Mouse (Mus musculus) limb, embryonic 12.5 days (tissue): ENCODE measurements around the gene Chd5. TPM values are rescaled to one million over a fixed set of nuclear protein-coding genes. Genes with fewer than 3 reads are reported as not detected.
A peak's percentile ranks its signal among the peaks of the same experiment; 100 is the strongest.

Source experiments
- ATAC-seq: fragments of 200-750 bp; cut with Nextera tagmentation; 2 replicates; pipeline ENCODE4 v1.8.0; 2017; ENCODE audit warnings: low read depth, moderate TSS enrichment; ENCODE audit not compliant: insufficient number of reproducible peaks, insufficient read depth, low FRiP score, low TSS enrichment
- H3K27ac ChIP-seq: fragments of 300-500 bp; sonication (generic); 2 replicates; pipeline ENCODE4 v1.5.1; 2016; ENCODE audit warnings: mild to moderate bottlenecking, moderate library complexity
- H3K27me3 ChIP-seq: fragments of 300-500 bp; sonication (generic); 2 replicates; pipeline ENCODE4 v1.6.1; 2016; ENCODE audit warnings: mild to moderate bottlenecking, moderate library complexity
- H3K36me3 ChIP-seq: fragments of 300-500 bp; sonication (generic); 2 replicates; pipeline ENCODE4 v1.6.1; 2016; ENCODE audit warnings: mild to moderate bottlenecking, moderate library complexity
- H3K4me1 ChIP-seq: fragments of 300-500 bp; sonication (generic); replicated peaks from 2 replicates; pipeline ENCODE4 v1.6.1; 2016
- H3K4me2 ChIP-seq: fragments of 300-500 bp; sonication (generic); 2 replicates; pipeline ENCODE4 v1.6.1; 2016; ENCODE audit warnings: mild to moderate bottlenecking, moderate library complexity
- H3K4me3 ChIP-seq: fragments of 300-500 bp; sonication (generic); replicated peaks from 2 replicates; pipeline ENCODE4 v1.5.1; 2016; ENCODE audit warnings: mild to moderate bottlenecking
- H3K9ac ChIP-seq: fragments of 300-500 bp; sonication (generic); replicated peaks from 2 replicates; pipeline ENCODE4 v1.6.1; 2016; ENCODE audit warnings: mild to moderate bottlenecking, moderate library complexity
- H3K9me3 ChIP-seq: fragments of 300-500 bp; sonication (generic); 2 replicates; pipeline ENCODE4 v1.6.1; 2016; ENCODE audit warnings: mild to moderate bottlenecking, moderate library complexity
- WGBS: fragments of 180-500 bp; shearing (Covaris S2); methylation state at CpG from one replicate; pipeline ENCODE4 v1.1.7; 2016; 5-methylcytosine and 5-hydroxymethylcytosine counted together
- polyA plus RNA-seq: library from polyadenylated mRNA; unstranded; fragments of >200 nt; fragmentation: Nextera tagmentation; extraction: Ambion mirVana; gene quantifications from 2 replicates; pipeline ENCODE4 v1.2.1, GENCODE M21; 2016

Gene Chd5
- polyA plus RNA-seq, result 0.08 and 0.41 TPM in 2 replicates

DNA sequence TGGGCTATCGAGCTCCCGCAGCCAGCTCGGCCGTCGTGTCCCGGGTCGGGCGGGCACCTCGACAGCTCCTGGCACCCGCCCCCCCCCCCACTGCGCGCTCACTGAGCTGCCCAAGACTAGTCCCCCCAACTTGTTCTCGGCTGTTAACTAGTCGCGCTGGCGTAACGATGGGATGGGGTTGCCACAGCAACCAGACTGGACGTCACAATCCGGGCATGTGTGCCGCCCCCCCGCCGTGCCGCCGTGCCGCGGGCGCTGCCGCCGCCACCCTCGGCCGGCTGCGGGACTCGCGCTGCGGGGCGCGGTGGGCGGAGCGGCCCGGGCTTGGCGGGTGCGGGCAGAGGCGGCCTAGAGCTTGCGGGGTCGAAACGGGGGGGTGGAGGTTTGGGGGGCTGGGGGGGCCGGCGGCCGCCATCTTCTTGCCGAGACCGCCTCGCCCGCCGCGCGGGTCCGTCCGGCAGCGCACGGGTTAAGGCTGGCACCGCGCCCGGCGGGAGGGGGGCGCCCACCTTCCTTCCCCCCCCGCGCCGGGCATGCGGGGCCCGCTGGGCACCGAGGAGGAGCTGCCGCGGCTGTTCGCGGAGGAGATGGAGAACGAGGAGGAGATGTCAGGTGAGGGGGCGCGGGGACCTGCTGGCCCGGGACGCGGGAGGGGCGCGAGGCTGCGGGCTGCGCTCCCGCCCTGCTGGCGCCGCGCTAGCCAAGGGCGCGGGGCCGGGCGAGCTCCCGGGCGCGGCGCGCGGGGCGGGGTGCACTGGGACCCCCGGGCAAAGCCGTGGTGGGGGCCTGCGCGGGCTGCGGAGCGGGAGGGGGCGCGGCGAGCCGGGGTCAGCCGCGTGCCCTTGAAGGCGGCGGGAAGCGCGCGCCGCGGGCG is at the start of gene Chd5:
TSS of gene Chd5 (plus strand) at position 233 of the 874 bp plus-strand sequence.
- H3K4me2 ChIP-seq, result peak within 1 kb of the TSS; percentile 99
- H3K4me3 ChIP-seq, result peak within 1 kb of the TSS; percentile 62
- 2% methylated on average over 85 of the region's 120 CpGs for WGBS
- no peaks in the 10 kb centered on the region for H3K9me3 ChIP-seq
- no peak for ATAC-seq
- H3K36me3 ChIP-seq, result peaks cover 25% of the 10 kb centered on the region
- peak within 1 kb of the TSS; percentile 66 for H3K9ac ChIP-seq
- H3K27ac ChIP-seq, result no peak within 1 kb of the TSS
- H3K4me1 ChIP-seq, result peaks cover 16% of the 10 kb centered on the region
- H3K27me3 ChIP-seq, result peaks cover 84% of the 10 kb centered on the region

DNA sequence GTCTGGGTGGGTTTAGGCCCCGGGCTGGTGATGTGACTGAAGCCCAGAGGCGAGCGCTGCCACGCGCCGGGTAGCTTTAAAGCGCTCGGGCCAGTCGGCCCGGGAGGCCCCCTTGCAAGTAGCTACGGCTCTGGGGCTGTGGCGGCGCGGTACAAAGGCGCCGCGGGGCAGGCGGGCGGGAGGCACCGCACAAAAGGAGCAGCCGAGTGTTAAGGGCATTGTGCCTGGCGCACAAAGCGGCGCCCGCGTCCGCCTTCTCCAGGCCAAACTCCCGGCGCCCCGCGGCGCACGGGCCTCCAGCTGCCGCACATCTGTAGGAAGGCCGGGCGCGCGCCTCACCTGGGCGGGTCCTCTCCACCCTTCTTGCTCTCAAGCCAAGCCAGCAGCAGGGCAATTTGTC is 48.1 kb upstream of the Chd5 start:
- H3K9ac ChIP-seq, result peak overlapping the region; percentile 52
- no peaks in the 10 kb centered on the region for H3K36me3 ChIP-seq
- H3K27me3 ChIP-seq, result peaks cover 96% of the 10 kb centered on the region
- H3K4me2 ChIP-seq, result peak overlapping the region; percentile 66
- under 1% methylated on average over 39 of the region's 39 CpGs for WGBS
- ATAC-seq, result no peak
- H3K4me1 ChIP-seq, result peaks cover 25% of the 10 kb centered on the region
- H3K9me3 ChIP-seq, result peaks cover 2% of the 10 kb centered on the region; the same call in 1 of the 2 replicates
- peak overlapping the region; percentile 37 for H3K4me3 ChIP-seq
- H3K27ac ChIP-seq, result no peak overlapping the region

DNA sequence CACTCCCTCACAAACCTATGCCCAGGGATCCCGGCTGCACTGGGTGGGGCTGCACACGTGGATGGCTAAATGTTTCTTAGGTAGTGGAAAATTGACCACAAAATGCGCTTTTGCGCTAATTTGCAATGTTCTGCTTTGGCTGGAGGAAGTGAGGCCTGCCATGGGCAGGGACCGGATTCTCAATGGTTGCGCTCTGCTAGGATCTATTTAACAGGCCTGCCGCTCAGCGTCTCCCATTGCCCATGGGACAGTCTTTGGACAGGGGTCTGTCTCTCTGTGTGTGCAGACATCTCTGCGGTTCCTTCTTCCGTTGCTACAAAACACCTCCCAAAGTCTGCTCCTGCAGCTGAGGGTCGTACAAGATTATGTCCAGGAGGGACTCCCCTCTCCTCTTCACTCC is 47.5 kb upstream of the Chd5 start:
- H3K4me3 ChIP-seq, result peak overlapping the region; percentile 37; the same call in 1 of the 2 replicates
- H3K4me2 ChIP-seq, result peak overlapping the region; percentile 66
- 17% methylated on average over 11 of the region's 11 CpGs for WGBS
- H3K27ac ChIP-seq, result no peak overlapping the region
- H3K36me3 ChIP-seq, result no peaks in the 10 kb centered on the region
- no peak for ATAC-seq
- H3K4me1 ChIP-seq, result peaks cover 24% of the 10 kb centered on the region
- H3K27me3 ChIP-seq, result peaks cover 96% of the 10 kb centered on the region
- peaks cover 2% of the 10 kb centered on the region; the same call in 1 of the 2 replicates for H3K9me3 ChIP-seq
- no peak overlapping the region; the same call in 1 of the 2 replicates for H3K9ac ChIP-seq

DNA sequence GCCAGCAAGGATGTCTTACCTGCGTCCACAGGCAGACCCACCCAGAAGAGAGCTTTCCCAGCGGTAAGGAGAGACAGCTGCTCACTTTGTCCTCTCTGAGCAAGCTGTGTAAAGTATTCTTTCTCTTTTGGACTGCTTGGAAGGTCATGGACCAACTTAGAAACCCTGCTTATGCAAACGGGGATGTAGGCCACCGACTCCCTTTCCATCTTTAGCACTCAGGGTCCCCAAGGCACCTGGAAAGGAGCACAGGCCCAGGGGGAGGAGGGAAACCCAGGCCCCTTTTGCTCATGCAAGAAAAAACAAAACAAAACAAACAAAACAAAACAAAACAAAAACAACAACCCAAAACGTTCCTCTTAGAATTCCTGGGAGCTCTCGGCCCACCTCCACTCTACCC is 46.9 kb upstream of the Chd5 start, which contains the start of gene Hes3:
TSS of gene Hes3 (minus strand) at position 101 of the 400 bp plus-strand sequence.
- Histone ChIP-seq H3K27ac (no peak within 1 kb of the TSS), H3K4me3 (peak within 1 kb of the TSS; percentile 37), H3K36me3 (no peaks in the 10 kb centered on the region), H3K27me3 (peaks cover 91% of the 10 kb centered on the region), H3K4me1 (peaks cover 21% of the 10 kb centered on the region), H3K9me3 (peaks cover 2% of the 10 kb centered on the region; the same call in 1 of the 2 replicates), H3K4me2 (peak within 1 kb of the TSS; percentile 66), H3K9ac (peak within 1 kb of the TSS; percentile 52)
- no peak for ATAC-seq
- WGBS, result 35% methylated on average over 6 of the region's 6 CpGs

- 25% methylated on average over 12 of the region's 12 CpGs for WGBS
- peaks cover 17% of the 10 kb centered on the region for H3K4me1 ChIP-seq
- H3K4me3 ChIP-seq, result no peak overlapping the region
- H3K27me3 ChIP-seq, result peaks cover 84% of the 10 kb centered on the region
- peaks cover 2% of the 10 kb centered on the region; the same call in 1 of the 2 replicates for H3K9me3 ChIP-seq
- no peak for ATAC-seq
- H3K4me2 ChIP-seq, result no peak overlapping the region
- no peaks in the 10 kb centered on the region for H3K36me3 ChIP-seq
- no peak overlapping the region for H3K9ac ChIP-seq
- no peak overlapping the region for H3K27ac ChIP-seq
These were observed 46.2 kb upstream of the Chd5 start for GRCm38 (mm10) chr4:152292102-152292765.

GRCm38 (mm10) chr4:152294188-152294929 is 44.1 kb upstream of the Chd5 start:
- no peak overlapping the region; the same call in 1 of the 2 replicates for H3K9ac ChIP-seq
- ATAC-seq, result no peak
- no peak overlapping the region for H3K4me2 ChIP-seq
- H3K27ac ChIP-seq, result no peak overlapping the region
- no peak overlapping the region for H3K4me3 ChIP-seq
- peaks cover 1% of the 10 kb centered on the region; the same call in 1 of the 2 replicates for H3K36me3 ChIP-seq
- peaks cover 30% of the 10 kb centered on the region for H3K4me1 ChIP-seq
- no peaks in the 10 kb centered on the region for H3K9me3 ChIP-seq
- peaks cover 65% of the 10 kb centered on the region for H3K27me3 ChIP-seq
- WGBS, result 47% methylated on average over 10 of the region's 10 CpGs

DNA sequence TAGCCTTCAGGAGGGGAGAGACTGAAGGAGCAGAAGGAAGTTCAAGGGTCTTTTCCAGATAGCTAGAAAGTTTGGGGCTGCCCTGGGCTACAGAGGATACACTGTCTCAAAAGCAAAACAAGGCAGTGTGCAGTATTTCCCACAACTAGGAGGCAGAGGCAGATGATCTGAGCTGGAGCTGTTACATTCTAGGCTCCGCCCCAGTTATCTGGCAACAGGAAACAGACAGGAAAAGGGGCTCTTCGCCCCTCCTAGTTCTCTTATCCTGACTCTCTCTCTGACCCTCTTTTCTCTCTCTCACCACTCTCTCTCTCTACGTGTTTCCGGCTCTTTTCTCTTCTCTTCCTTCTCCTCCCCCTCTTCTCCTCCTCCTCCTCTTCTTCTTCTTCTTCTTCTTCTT is 42.5 kb upstream of the Chd5 start:
- Histone ChIP-seq H3K4me2 (no peak overlapping the region; the same call in 1 of the 2 replicates), H3K4me1 (peaks cover 20% of the 10 kb centered on the region), H3K4me3 (no peak overlapping the region), H3K9me3 (no peaks in the 10 kb centered on the region), H3K27me3 (peaks cover 50% of the 10 kb centered on the region), H3K36me3 (peaks cover 17% of the 10 kb centered on the region), H3K9ac (no peak overlapping the region), H3K27ac (no peak overlapping the region)
- no peak for ATAC-seq
- 47% methylated on average over 4 of the region's 4 CpGs for WGBS

- WGBS, result 17% methylated on average over 8 of the region's 8 CpGs
- no peak for ATAC-seq
- peak overlapping the region; percentile 23; the same call in 1 of the 2 replicates for H3K27ac ChIP-seq
- H3K27me3 ChIP-seq, result peaks cover 46% of the 10 kb centered on the region
- H3K4me1 ChIP-seq, result peaks cover 19% of the 10 kb centered on the region
- 0 out of 2 replicates have a peak overlapping the region, but pooled peaks have one; percentile 37 for H3K9ac ChIP-seq
- peak overlapping the region; percentile 97 for H3K4me3 ChIP-seq
- H3K9me3 ChIP-seq, result no peaks in the 10 kb centered on the region
- H3K36me3 ChIP-seq, result peaks cover 21% of the 10 kb centered on the region
- peak overlapping the region; percentile 62 for H3K4me2 ChIP-seq
These were observed 42.1 kb upstream of the Chd5 start for GRCm38 (mm10) chr4:152296371-152296770.

DNA sequence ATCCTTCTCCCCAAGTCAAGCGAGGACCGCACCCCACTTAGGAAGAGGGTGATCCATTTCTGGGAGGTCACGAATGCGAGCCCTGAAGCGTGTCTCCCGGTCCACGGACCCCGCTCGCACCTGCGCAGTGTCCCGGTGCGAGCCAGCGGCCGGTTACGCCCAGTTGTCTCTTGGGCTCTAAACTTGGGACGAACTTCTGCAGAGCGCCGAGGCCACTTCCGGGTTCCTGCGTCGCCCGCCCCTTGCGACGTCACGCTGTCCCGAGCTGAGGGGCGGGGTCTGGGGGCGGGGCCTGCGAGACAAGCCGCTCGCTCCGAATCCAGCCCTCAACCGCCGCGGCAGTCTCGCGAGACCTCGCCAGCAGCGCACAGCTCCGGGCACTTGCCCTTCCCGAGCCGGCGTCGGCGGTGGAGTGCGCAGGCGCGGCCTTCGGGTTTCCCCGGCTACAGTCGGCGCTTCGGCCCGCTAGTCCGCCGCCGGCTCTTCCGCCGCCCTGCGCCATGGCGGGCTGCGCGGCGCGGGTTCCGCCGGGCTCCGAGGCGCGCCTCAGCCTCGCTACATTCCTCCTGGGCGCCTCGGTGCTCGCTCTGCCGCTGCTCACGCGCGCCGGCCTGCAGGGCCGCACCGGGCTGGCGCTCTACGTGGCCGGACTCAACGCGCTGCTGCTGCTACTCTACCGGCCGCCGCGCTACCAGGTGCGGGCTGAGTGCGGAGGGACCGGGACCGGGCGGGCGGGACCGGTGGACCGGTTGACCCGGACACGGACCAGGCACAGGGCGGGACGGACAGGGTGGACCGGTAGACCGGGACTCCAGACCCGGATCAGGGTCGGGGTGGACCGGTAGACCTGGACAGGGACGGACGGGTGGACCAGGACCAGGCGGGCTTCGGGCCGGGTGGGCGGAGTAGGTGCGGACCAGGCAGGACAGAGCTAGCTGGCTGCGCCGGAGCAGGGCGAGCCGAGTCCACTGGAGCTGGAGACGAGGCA is 41.3 kb upstream of the Chd5 start, which contains the start of gene Icmt:
TSS of gene Icmt (plus strand) at position 354 of the 988 bp plus-strand sequence.
- ATAC-seq, result peak; percentile 95
- whole genome bisulfite sequencing, result under 1% methylated on average over 116 of the region's 119 CpGs
- H3K27me3 ChIP-seq, result peaks cover 38% of the 10 kb centered on the region
- peak within 1 kb of the TSS; percentile 97 for H3K4me3 ChIP-seq
- H3K36me3 ChIP-seq, result peaks cover 29% of the 10 kb centered on the region
- peak within 1 kb of the TSS; percentile 78 for H3K27ac ChIP-seq
- peak within 1 kb of the TSS; percentile 94 for H3K4me2 ChIP-seq
- peaks cover 19% of the 10 kb centered on the region for H3K4me1 ChIP-seq
- peak within 1 kb of the TSS; percentile 98 for H3K9ac ChIP-seq
- no peaks in the 10 kb centered on the region for H3K9me3 ChIP-seq

- ATAC-seq, result no peak
- Histone ChIP-seq H3K4me2 (peak overlapping the region; percentile 94; the same call in 1 of the 2 replicates), H3K27ac (no peak overlapping the region), H3K4me3 (no peak overlapping the region), H3K27me3 (peaks cover 21% of the 10 kb centered on the region), H3K36me3 (peaks cover 46% of the 10 kb centered on the region), H3K9ac (peak overlapping the region; percentile 98), H3K9me3 (no peaks in the 10 kb centered on the region), H3K4me1 (peaks cover 19% of the 10 kb centered on the region)
- 86% methylated on average over 14 of the region's 14 CpGs for WGBS
These were observed 39.6 kb upstream of the Chd5 start for GRCm38 (mm10) chr4:152298836-152299235.
